In the genomic region with DNA sequence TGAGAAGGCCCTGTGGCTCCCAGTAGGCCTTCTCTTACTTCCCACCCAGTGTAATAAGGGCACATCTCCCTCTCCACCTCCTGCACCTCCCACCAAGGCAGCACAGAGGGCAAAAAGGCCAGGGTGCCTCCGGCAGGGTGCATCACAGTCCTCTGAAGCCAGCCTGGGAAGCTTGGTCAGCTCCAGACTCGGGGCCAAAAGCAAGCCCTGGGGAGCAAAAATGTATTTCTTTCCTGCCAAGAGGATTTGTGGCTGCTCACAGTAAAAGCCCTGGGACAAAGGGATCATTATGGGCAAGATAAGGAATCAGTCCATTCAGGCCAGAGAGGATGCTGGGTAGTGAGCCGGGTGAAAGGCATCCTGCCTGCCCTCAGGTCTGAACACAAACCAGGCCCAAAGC, we compare ENCODE assay signal across 22 mouse cellular contexts. TPM values are rescaled to one million over a fixed set of nuclear protein-coding genes. Genes with fewer than 3 reads are reported as not detected.
DNase-seq lines count a peak whose midpoint lies in the region; ATAC-seq and TF ChIP-seq lines count a peak whose summit lies in the region.
"Had no signal": no experiment of that assay in that cellular context is flagged by ENCODE, and none has a peak within 500 bp of the region (broad histone marks: within the 10 kb centered on the region; RNA-seq: fewer than 3 reads in every experiment).

No protein-coding gene starts in this region.

- H3K4me3 ChIP-seq in hindbrain, embryonic 10.5 days, result no peak overlapping the region
- no peak overlapping the region for H3K4me3 ChIP-seq in hindbrain, embryonic 16.5 days (ENCODE audit: low read length)
- H3K4me3 ChIP-seq in midbrain, embryonic 16.5 days (ENCODE audit: low read depth, low read length), result no peak overlapping the region
- H3K4me3 ChIP-seq in midbrain, postnatal 0 days (ENCODE audit: low read depth, low read length), result no peak overlapping the region
- H3K4me3 ChIP-seq in gastrocnemius, adult 2 months, result no peak overlapping the region
- H3K4me3 ChIP-seq: heart, embryonic 13.5 days; megakaryocyte, embryonic 14.5 days; neural tube, embryonic 13.5 days; stomach, embryonic 15.5 days had no signal

- no peak for ATAC-seq in hindbrain, embryonic 16.5 days
- no peak for ATAC-seq in midbrain, embryonic 16.5 days
- no peak for ATAC-seq in midbrain, postnatal 0 days (ENCODE audit: low FRiP score)

- DNase-seq in hindbrain, embryonic 10.5 days (ENCODE audit: low spot score), result no peak
- no peak for DNase-seq in midbrain, postnatal 0 days (ENCODE audit: low spot score)
- DNase-seq in adipocyte (ENCODE audit: low spot score), result peak; percentile 50
- DNase-seq in thymus, postnatal 4 days, result no peak
- no peak for DNase-seq in gastrocnemius, adult 2 months
- DNase-seq: cerebellum, postnatal 10 days; heart, postnatal 36 days; kidney, adult 8-10 months; kidney, postnatal 36 days; layer of hippocampus, adult 9-11 months; lung, adult 18-20 months; right cerebral cortex, postnatal 14 days; thymus, adult 18-20 months had no signal

- H3K27ac ChIP-seq in hindbrain, embryonic 10.5 days, result 0 out of 2 replicates have a peak overlapping the region, but pooled peaks have one; percentile 25
- no peak overlapping the region for H3K27ac ChIP-seq in hindbrain, embryonic 16.5 days (ENCODE audit: low read depth, low read length)
- 0 out of 2 replicates have a peak overlapping the region, but pooled peaks have one; percentile 32 for H3K27ac ChIP-seq in midbrain, embryonic 16.5 days (ENCODE audit: low read length)
- no peak overlapping the region for H3K27ac ChIP-seq in midbrain, postnatal 0 days (ENCODE audit: low read depth, low read length)
- no peak overlapping the region for H3K27ac ChIP-seq in gastrocnemius, adult 2 months
- H3K27ac ChIP-seq: heart, embryonic 13.5 days; neural tube, embryonic 13.5 days; stomach, embryonic 15.5 days had no signal

- intact Hi-C loops in gastrocnemius, adult 2 months (cut with DNase I), result no loop called here

- WGBS in hindbrain, embryonic 10.5 days, result 61% methylated on average over 3 of the region's 3 CpGs
- WGBS in hindbrain, embryonic 16.5 days, result 50% methylated on average over 3 of the region's 3 CpGs
- 32% methylated on average over 3 of the region's 3 CpGs for WGBS in midbrain, embryonic 16.5 days
- 29% methylated on average over 3 of the region's 3 CpGs for WGBS in midbrain, postnatal 0 days

- TF ChIP-seq CTCF in midbrain, postnatal 0 days (IDR thresholded peaks at IDR 0.05), result no peak
- TF ChIP-seq CTCF in gastrocnemius, adult 2 months (IDR thresholded peaks at IDR 0.05), result no peak

- no peak overlapping the region for H3K9ac ChIP-seq in hindbrain, embryonic 16.5 days (ENCODE audit: low read depth, low read length)
- no peak overlapping the region for H3K9ac ChIP-seq in midbrain, embryonic 16.5 days (ENCODE audit: low read depth, low read length)
- H3K9ac ChIP-seq in midbrain, postnatal 0 days (replicated peaks; ENCODE audit: low read length, poor library complexity, severe bottlenecking), result no peak overlapping the region
- H3K9ac ChIP-seq: heart, embryonic 13.5 days; neural tube, embryonic 13.5 days; stomach, embryonic 15.5 days had no signal

- no peaks in the 10 kb centered on the region for H3K36me3 ChIP-seq in hindbrain, embryonic 10.5 days
- H3K36me3 ChIP-seq in hindbrain, embryonic 16.5 days (ENCODE audit: control insufficient read depth, insufficient read depth, low read length), result no peaks in the 10 kb centered on the region
- no peaks in the 10 kb centered on the region for H3K36me3 ChIP-seq in midbrain, embryonic 16.5 days (ENCODE audit: control insufficient read depth, insufficient read depth, low read length)
- no peaks in the 10 kb centered on the region for H3K36me3 ChIP-seq in midbrain, postnatal 0 days (ENCODE audit: insufficient read depth, low read length)
- H3K36me3 ChIP-seq: heart, embryonic 13.5 days; neural tube, embryonic 13.5 days; stomach, embryonic 15.5 days had no signal

- no peaks in the 10 kb centered on the region for H3K9me3 ChIP-seq in hindbrain, embryonic 10.5 days
- no peaks in the 10 kb centered on the region for H3K9me3 ChIP-seq in hindbrain, embryonic 16.5 days (ENCODE audit: control insufficient read depth, low read length)
- H3K9me3 ChIP-seq in midbrain, embryonic 16.5 days (replicated peaks; ENCODE audit: control insufficient read depth, low read length, poor library complexity, severe bottlenecking), result no peaks in the 10 kb centered on the region
- H3K9me3 ChIP-seq in midbrain, postnatal 0 days (ENCODE audit: low read length), result no peaks in the 10 kb centered on the region
- H3K9me3 ChIP-seq: heart, embryonic 13.5 days; neural tube, embryonic 13.5 days; stomach, embryonic 15.5 days had no signal

- H3K4me1 ChIP-seq in hindbrain, embryonic 10.5 days (replicated peaks), result peaks cover 12% of the 10 kb centered on the region
- peaks cover 3% of the 10 kb centered on the region; the same call in 1 of the 2 replicates for H3K4me1 ChIP-seq in hindbrain, embryonic 16.5 days (ENCODE audit: control insufficient read depth, insufficient read depth, low read depth, low read length)
- peaks cover 7% of the 10 kb centered on the region; the same call in 1 of the 2 replicates for H3K4me1 ChIP-seq in midbrain, embryonic 16.5 days (ENCODE audit: control insufficient read depth, insufficient read depth, low read length)
- no peaks in the 10 kb centered on the region for H3K4me1 ChIP-seq in midbrain, postnatal 0 days (ENCODE audit: insufficient read depth, low read length)

- peaks cover 47% of the 10 kb centered on the region for H3K27me3 ChIP-seq in hindbrain, embryonic 10.5 days (ENCODE audit: insufficient read depth, poor library complexity, severe bottlenecking)
- H3K27me3 ChIP-seq in hindbrain, embryonic 16.5 days (replicated peaks; ENCODE audit: control insufficient read depth, insufficient read depth, low read length), result peaks cover 31% of the 10 kb centered on the region
- peaks cover 26% of the 10 kb centered on the region for H3K27me3 ChIP-seq in midbrain, embryonic 16.5 days (ENCODE audit: control insufficient read depth, insufficient read depth, low read depth, low read length)
- H3K27me3 ChIP-seq in midbrain, postnatal 0 days (ENCODE audit: insufficient read depth, low read length), result peaks cover 30% of the 10 kb centered on the region

- H3K4me2 ChIP-seq in hindbrain, embryonic 16.5 days (ENCODE audit: low read length), result no peak overlapping the region
- no peak overlapping the region for H3K4me2 ChIP-seq in midbrain, embryonic 16.5 days (ENCODE audit: low read length)
- no peak overlapping the region for H3K4me2 ChIP-seq in midbrain, postnatal 0 days (ENCODE audit: low read depth, low read length, poor library complexity, severe bottlenecking)
- H3K4me2 ChIP-seq: heart, embryonic 13.5 days; liver, embryonic 11.5 days; neural tube, embryonic 13.5 days; stomach, embryonic 15.5 days had no signal

RNA-seq across cellular contexts. Expression of a gene that starts 7.2 kb away (rescaled TPM):
- polyA plus RNA-seq in hindbrain, embryonic 10.5 days (2016; fragmentation: Nextera tagmentation; extraction: Ambion mirVana), result 0.07 TPM in 1 of 2 replicates, not detected in the other
- polyA plus RNA-seq in hindbrain, embryonic 16.5 days (2015; fragmentation: Nextera tagmentation; extraction: Ambion mirVana), result 0.60 and 0.63 TPM in 2 replicates
- 0.36 and 0.39 TPM in 2 replicates for polyA plus RNA-seq in midbrain, embryonic 16.5 days (2015; fragmentation: Nextera tagmentation; extraction: Ambion mirVana)
- 7.4 and 10.5 TPM in 2 replicates for total RNA-seq in midbrain, postnatal 0 days (2014; rRNA removed)
- 0.79 and 0.96 TPM in 2 replicates for polyA plus RNA-seq in midbrain, postnatal 0 days (2015; fragmentation: Nextera tagmentation; extraction: Ambion mirVana)
- total RNA-seq in gastrocnemius, adult 2 months (2021), result under 1 TPM; 0.25 to 0.26 TPM
- total RNA-seq: granulocyte monocyte progenitor cell, adult 5-6 weeks had no signal
- polyA plus RNA-seq: heart, embryonic 13.5 days; limb, embryonic 11.5 days; liver, embryonic 11.5 days had no signal

Comparison
In these comparisons a context has a peak if more than half of its experiments do, and no peak if none do; other contexts are left out.
1. H3K27ac ChIP-seq: peak in hindbrain, embryonic 10.5 days (single experiment) and midbrain, embryonic 16.5 days (single experiment); none in hindbrain, embryonic 16.5 days (single experiment), midbrain, postnatal 0 days (single experiment) and gastrocnemius, adult 2 months (single experiment).